Mouse (Mus musculus): Measurements from ENCODE around the gene Gpc3. TPM values are rescaled to one million over a fixed set of nuclear protein-coding genes. Genes with fewer than 3 reads are reported as not detected.
A peak's percentile ranks its signal among the peaks of the same experiment; 100 is the strongest.

Gene Gpc3
- polyA plus RNA-seq, 1 experiment from 2014 or later: 524 TPM

GRCm38 (mm10) chrX:52633976-52634375 lies 20.2 kb upstream of the Gpc3 start:
- DNase-seq (ENCODE audit: low spot score) (no peak), ATAC-seq (replicated peaks; ENCODE audit: low FRiP score) (no peak)
- Histone ChIP-seq H3K4me2 (no peak overlapping the region), H3K9ac (ENCODE audit: low read depth, low read length) (no peak overlapping the region), H3K9me3 (ENCODE audit: control insufficient read depth, low read length) (no peaks in the 10 kb centered on the region), H3K4me3 (ENCODE audit: low read depth, low read length) (no peak overlapping the region), H3K4me1 (replicated peaks; ENCODE audit: control insufficient read depth, insufficient read depth, low read length) (peaks cover 6% of the 10 kb centered on the region), H3K27ac (ENCODE audit: low read depth, low read length) (no peak overlapping the region), H3K36me3 (ENCODE audit: control insufficient read depth, insufficient read depth, low read length) (no peaks in the 10 kb centered on the region), H3K27me3 (replicated peaks; ENCODE audit: control insufficient read depth, insufficient read depth, low read length) (no peaks in the 10 kb centered on the region)
- 67% methylated on average over 6 of the region's 6 CpGs for WGBS

GRCm38 (mm10) chrX:52632688-52633324 lies 19.1 kb upstream of the Gpc3 start:
- Histone ChIP-seq H3K9ac (ENCODE audit: low read depth, low read length) (no peak overlapping the region), H3K4me3 (ENCODE audit: low read depth, low read length) (no peak overlapping the region), H3K36me3 (ENCODE audit: control insufficient read depth, insufficient read depth, low read length) (no peaks in the 10 kb centered on the region), H3K27ac (ENCODE audit: low read depth, low read length) (no peak overlapping the region), H3K4me2 (peak overlapping the region; percentile 14; the same call in 1 of the 2 replicates), H3K4me1 (replicated peaks; ENCODE audit: control insufficient read depth, insufficient read depth, low read length) (peaks cover 6% of the 10 kb centered on the region), H3K27me3 (replicated peaks; ENCODE audit: control insufficient read depth, insufficient read depth, low read length) (no peaks in the 10 kb centered on the region), H3K9me3 (ENCODE audit: control insufficient read depth, low read length) (no peaks in the 10 kb centered on the region)
- DNase-seq (ENCODE audit: low spot score): no peak
- no peak for ATAC-seq (replicated peaks; ENCODE audit: low FRiP score)
- 21% methylated on average over 7 of the region's 7 CpGs for WGBS

- H3K36me3 ChIP-seq (ENCODE audit: control insufficient read depth, insufficient read depth, low read length): no peaks in the 10 kb centered on the region
- H3K4me3 ChIP-seq (ENCODE audit: low read depth, low read length): no peak overlapping the region
- H3K4me2 ChIP-seq: no peak overlapping the region
- WGBS: 67% methylated on average over 6 of the region's 6 CpGs
- H3K9me3 ChIP-seq (ENCODE audit: control insufficient read depth, low read length): no peaks in the 10 kb centered on the region
- ATAC-seq (replicated peaks; ENCODE audit: low FRiP score): no peak
- no peaks in the 10 kb centered on the region for H3K27me3 ChIP-seq (replicated peaks; ENCODE audit: control insufficient read depth, insufficient read depth, low read length)
- H3K4me1 ChIP-seq (replicated peaks; ENCODE audit: control insufficient read depth, insufficient read depth, low read length): peaks cover 2% of the 10 kb centered on the region
- H3K27ac ChIP-seq (ENCODE audit: low read depth, low read length): no peak overlapping the region
- no peak for DNase-seq (ENCODE audit: low spot score)
- H3K9ac ChIP-seq (ENCODE audit: low read depth, low read length): no peak overlapping the region
Observed at GRCm38 (mm10) chrX:52626963-52627716, 13.4 kb upstream of the Gpc3 start.

DNA sequence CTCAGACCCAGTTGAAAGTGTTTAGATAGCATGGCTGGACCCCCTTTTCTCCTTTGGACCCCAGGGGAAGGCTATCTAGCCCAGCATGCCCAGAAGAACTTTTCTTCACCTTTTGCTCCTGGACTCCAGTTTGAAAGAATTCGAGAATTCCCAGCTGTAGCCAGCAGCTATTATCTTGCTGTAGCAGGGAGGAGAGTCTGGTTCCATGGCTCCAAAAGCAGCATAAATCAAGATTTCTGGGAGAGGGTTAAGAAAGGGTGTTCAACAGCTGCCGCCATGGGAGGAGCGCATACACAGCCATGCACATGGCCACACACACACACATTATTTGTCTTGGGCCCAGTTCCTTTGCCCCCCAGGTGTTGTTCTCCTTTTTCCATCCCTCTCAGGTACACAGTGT lies 4.1 kb upstream of the Gpc3 start:
- no peak overlapping the region for H3K4me2 ChIP-seq
- no peaks in the 10 kb centered on the region for H3K36me3 ChIP-seq (ENCODE audit: control insufficient read depth, insufficient read depth, low read length)
- H3K9ac ChIP-seq (ENCODE audit: low read depth, low read length): no peak overlapping the region
- ATAC-seq (replicated peaks; ENCODE audit: low FRiP score): no peak
- H3K27me3 ChIP-seq (replicated peaks; ENCODE audit: control insufficient read depth, insufficient read depth, low read length): no peaks in the 10 kb centered on the region; the same call in none of the 2 replicates
- H3K9me3 ChIP-seq (ENCODE audit: control insufficient read depth, low read length): no peaks in the 10 kb centered on the region
- no peak for DNase-seq (ENCODE audit: low spot score)
- H3K4me3 ChIP-seq (ENCODE audit: low read depth, low read length): no peak overlapping the region
- 54% methylated on average over 3 of the region's 3 CpGs for WGBS
- H3K27ac ChIP-seq (ENCODE audit: low read depth, low read length): no peak overlapping the region
- H3K4me1 ChIP-seq (replicated peaks; ENCODE audit: control insufficient read depth, insufficient read depth, low read length): no peaks in the 10 kb centered on the region; the same call in 1 of the 2 replicates

GRCm38 (mm10) chrX:52616152-52616551 lies 2.4 kb upstream of the Gpc3 start:
- ATAC-seq (replicated peaks; ENCODE audit: low FRiP score): no peak
- no peak overlapping the region for H3K4me3 ChIP-seq (ENCODE audit: low read depth, low read length)
- H3K4me1 ChIP-seq (replicated peaks; ENCODE audit: control insufficient read depth, insufficient read depth, low read length): no peaks in the 10 kb centered on the region; the same call in 1 of the 2 replicates
- no peaks in the 10 kb centered on the region for H3K36me3 ChIP-seq (ENCODE audit: control insufficient read depth, insufficient read depth, low read length)
- H3K27ac ChIP-seq (ENCODE audit: low read depth, low read length): no peak overlapping the region
- DNase-seq (ENCODE audit: low spot score): no peak
- no peak overlapping the region for H3K9ac ChIP-seq (ENCODE audit: low read depth, low read length)
- 61% methylated on average over 5 of the region's 5 CpGs for WGBS
- H3K27me3 ChIP-seq (replicated peaks; ENCODE audit: control insufficient read depth, insufficient read depth, low read length): no peaks in the 10 kb centered on the region; the same call in none of the 2 replicates
- H3K4me2 ChIP-seq: no peak overlapping the region
- no peaks in the 10 kb centered on the region for H3K9me3 ChIP-seq (ENCODE audit: control insufficient read depth, low read length)

DNA sequence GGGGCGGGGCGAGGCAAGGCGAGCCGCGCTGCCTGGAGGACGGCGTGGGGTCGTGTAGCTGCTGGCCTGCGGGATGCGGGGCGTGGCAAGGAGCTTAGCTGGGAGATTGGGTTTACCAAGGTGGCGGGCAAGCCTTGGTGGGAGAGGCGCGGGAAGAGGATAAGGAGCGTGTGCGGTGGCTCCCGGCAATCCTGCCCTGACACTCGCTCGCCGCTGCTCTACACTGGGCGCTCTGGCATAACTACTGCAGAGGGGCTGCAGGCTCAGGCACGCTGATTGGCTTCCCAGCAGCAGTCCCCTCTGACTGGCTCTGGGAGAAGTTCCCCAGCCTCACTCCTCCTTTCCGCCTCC lies 256 bp upstream of the Gpc3 start:
- H3K4me3 ChIP-seq (ENCODE audit: low read depth, low read length): peak overlapping the region; percentile 58
- DNase-seq (ENCODE audit: low spot score): no peak
- peak; percentile 86 for ATAC-seq (replicated peaks; ENCODE audit: low FRiP score)
- H3K9ac ChIP-seq (ENCODE audit: low read depth, low read length): peak overlapping the region; percentile 25; the same call in 1 of the 2 replicates
- H3K4me1 ChIP-seq (replicated peaks; ENCODE audit: control insufficient read depth, insufficient read depth, low read length): no peaks in the 10 kb centered on the region; the same call in 1 of the 2 replicates
- 15% methylated on average over 22 of the region's 23 CpGs for WGBS
- H3K27ac ChIP-seq (ENCODE audit: low read depth, low read length): no peak overlapping the region; the same call in 1 of the 2 replicates
- no peaks in the 10 kb centered on the region for H3K9me3 ChIP-seq (ENCODE audit: control insufficient read depth, low read length)
- peak overlapping the region; percentile 61 for H3K4me2 ChIP-seq
- no peaks in the 10 kb centered on the region; the same call in none of the 2 replicates for H3K27me3 ChIP-seq (replicated peaks; ENCODE audit: control insufficient read depth, insufficient read depth, low read length)
- H3K36me3 ChIP-seq (ENCODE audit: control insufficient read depth, insufficient read depth, low read length): no peaks in the 10 kb centered on the region

- WGBS: 17% methylated on average over 12 of the region's 12 CpGs
- Histone ChIP-seq H3K36me3 (ENCODE audit: control insufficient read depth, insufficient read depth, low read length) (no peaks in the 10 kb centered on the region), H3K4me1 (replicated peaks; ENCODE audit: control insufficient read depth, insufficient read depth, low read length) (no peaks in the 10 kb centered on the region; the same call in 1 of the 2 replicates), H3K9me3 (ENCODE audit: control insufficient read depth, low read length) (no peaks in the 10 kb centered on the region), H3K27me3 (replicated peaks; ENCODE audit: control insufficient read depth, insufficient read depth, low read length) (no peaks in the 10 kb centered on the region; the same call in none of the 2 replicates), H3K9ac (ENCODE audit: low read depth, low read length) (peak overlapping the region; percentile 70), H3K27ac (ENCODE audit: low read depth, low read length) (peak overlapping the region; percentile 70), H3K4me2 (peak overlapping the region; percentile 61), H3K4me3 (ENCODE audit: low read depth, low read length) (peak overlapping the region; percentile 58)
- ATAC-seq (replicated peaks; ENCODE audit: low FRiP score) (no peak), DNase-seq (ENCODE audit: low spot score) (no peak)
Observed at GRCm38 (mm10) chrX:52612806-52613205, 944 bp downstream of the Gpc3 start.

GRCm38 (mm10) chrX:52611987-52612670 lies 1.6 kb downstream of the Gpc3 start:
- WGBS: 21% methylated on average over 28 of the region's 28 CpGs
- no peaks in the 10 kb centered on the region; the same call in none of the 2 replicates for H3K27me3 ChIP-seq (replicated peaks; ENCODE audit: control insufficient read depth, insufficient read depth, low read length)
- no peaks in the 10 kb centered on the region; the same call in 1 of the 2 replicates for H3K4me1 ChIP-seq (replicated peaks; ENCODE audit: control insufficient read depth, insufficient read depth, low read length)
- DNase-seq (ENCODE audit: low spot score) (no peak), ATAC-seq (replicated peaks; ENCODE audit: low FRiP score) (no peak)
- H3K4me2 ChIP-seq: peak overlapping the region; percentile 61
- H3K36me3 ChIP-seq (ENCODE audit: control insufficient read depth, insufficient read depth, low read length): no peaks in the 10 kb centered on the region
- peak overlapping the region; percentile 32; the same call in 1 of the 2 replicates for H3K27ac ChIP-seq (ENCODE audit: low read depth, low read length)
- no peaks in the 10 kb centered on the region for H3K9me3 ChIP-seq (ENCODE audit: control insufficient read depth, low read length)
- H3K4me3 ChIP-seq (ENCODE audit: low read depth, low read length): peak overlapping the region; percentile 58
- H3K9ac ChIP-seq (ENCODE audit: low read depth, low read length): peak overlapping the region; percentile 57
